Mouse (Mus musculus) cortical plate, adult 2 months (tissue): Measurements from ENCODE around the gene Tnfrsf1b.

Source experiments
- CTCF ChIP-seq: fragments of 200-500 bp; IDR thresholded peaks from 2 replicates; pipeline ENCODE4 v1.5.1; 2011; ENCODE audit warnings: mild to moderate bottlenecking, control low read depth, low read length; ENCODE audit not compliant: insufficient read depth; ENCODE audit errors: extremely low read depth
- POLR2A ChIP-seq: fragments of 200-500 bp; IDR thresholded peaks from 2 replicates; pipeline ENCODE4 v1.6.1; 2011; ENCODE audit warnings: mild to moderate bottlenecking, low read length, control low read depth; ENCODE audit not compliant: insufficient read depth; ENCODE audit errors: extremely low read depth

GRCm38 (mm10) chr4:145256144-145256543 lies 9.5 kb upstream of the Tnfrsf1b start:
- no peak for TF ChIP-seq CTCF
- no peak for TF ChIP-seq POLR2A
